Mouse (Mus musculus): Measurements from ENCODE around the gene Lrrc51.

DNA sequence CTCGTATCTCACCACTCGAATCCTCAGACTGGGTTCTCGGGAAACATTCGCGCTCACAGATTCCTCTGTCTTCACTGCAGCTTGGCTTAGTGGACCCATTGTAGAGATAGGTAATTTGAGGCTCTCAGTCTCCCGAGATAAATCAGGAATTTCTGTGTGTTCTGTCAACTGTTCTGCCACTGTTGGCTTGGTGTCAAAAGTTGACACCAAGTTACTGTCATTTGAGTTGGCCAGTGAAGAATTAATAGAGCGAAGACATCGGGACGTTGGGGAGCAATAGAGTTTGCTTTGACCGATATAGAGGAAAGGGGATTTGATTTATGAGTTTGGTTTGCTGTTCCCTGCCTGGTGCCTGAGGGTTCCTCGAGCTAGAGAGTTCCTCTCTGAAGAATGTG, 27.4 kb downstream of the Lrrc51 start, which contains the start of gene Tomt:
- TF ChIP-seq CTCF (IDR thresholded peaks at IDR 0.05 in 2 of 3, conservative IDR thresholded peaks at IDR 0.05 in 1 of 3; ENCODE audit: control insufficient read depth in 1 of 3, insufficient read depth in 1 of 3, low read depth in 2 of 3, low read length in 3 of 3, poor library complexity in 1 of 3, severe bottlenecking in 1 of 3) (no peak), JUND (IDR thresholded peaks at IDR 0.05; ENCODE audit: low read depth, low read length) (no peak), UBTF (IDR thresholded peaks at IDR 0.05; ENCODE audit: borderline replicate concordance, insufficient read depth, low read depth, low read length) (no peak), POLR2A (IDR thresholded peaks at IDR 0.05; ENCODE audit: control insufficient read depth in 1 of 2, insufficient read depth in 1 of 2, low read depth in 1 of 2, low read length in 2 of 2, poor library complexity in 1 of 2) (no peak), CHD1 (IDR thresholded peaks at IDR 0.05; ENCODE audit: low read depth, low read length) (0 out of 2 replicates have a peak, but pooled peaks have one; percentile 74)
